Mouse (Mus musculus) thymus, adult 2 months (tissue): ENCODE measurements around the gene Mosmo. TPM values are rescaled to one million over a fixed set of nuclear protein-coding genes. Genes with fewer than 3 reads are reported as not detected.

Experiments
- DNase-seq: peaks from one replicate; pipeline ENCODE4 v3.0.0; 2021
- H3K27ac ChIP-seq: fragments of 200-500 bp; 2 replicates; pipeline ENCODE4 v1.5.1; 2012; ENCODE audit warnings: low read length, control low read depth; ENCODE audit not compliant: control insufficient read depth, insufficient read depth
- H3K27me3 ChIP-seq: fragments of 200-500 bp; 2 replicates; pipeline ENCODE4 v1.6.1; 2012; ENCODE audit warnings: mild to moderate bottlenecking, low read length, moderate library complexity, mixed read lengths; ENCODE audit not compliant: control insufficient read depth, insufficient read depth
- H3K36me3 ChIP-seq: fragments of 200-500 bp; 2 replicates; pipeline ENCODE4 v1.6.1; 2012; ENCODE audit warnings: mild to moderate bottlenecking, low read length, moderate library complexity; ENCODE audit not compliant: control insufficient read depth, insufficient read depth
- H3K4me1 ChIP-seq: fragments of 200-500 bp; replicated peaks from 2 replicates; pipeline ENCODE4 v1.6.1; 2012; ENCODE audit warnings: low read length; ENCODE audit not compliant: control insufficient read depth, insufficient read depth
- H3K4me3 ChIP-seq: fragments of 200-500 bp; 2 replicates; pipeline ENCODE4 v1.5.1; 2012; ENCODE audit warnings: mild to moderate bottlenecking, low read length, control low read depth, moderate library complexity; ENCODE audit not compliant: control insufficient read depth, insufficient read depth
- CTCF ChIP-seq: fragments of 200-500 bp; IDR thresholded peaks from 2 replicates; pipeline ENCODE4 v1.5.1; 2012; ENCODE audit warnings: mild to moderate bottlenecking, control low read depth, low read length, moderate library complexity, borderline replicate concordance; ENCODE audit not compliant: control insufficient read depth, poor library complexity, insufficient read depth; ENCODE audit errors: extremely low read depth
- POLR2A ChIP-seq: fragments of 200-500 bp; IDR thresholded peaks from 2 replicates; pipeline ENCODE4 v1.6.1; 2012; ENCODE audit warnings: mild to moderate bottlenecking, low read length, control low read depth, moderate library complexity; ENCODE audit not compliant: control insufficient read depth, poor library complexity, insufficient read depth; ENCODE audit errors: extremely low read depth
- WGBS: fragments of 180-500 bp; shearing (Covaris S2); methylation state at CpG from one replicate; pipeline ENCODE4 v1.1.7; 2018; 5-methylcytosine and 5-hydroxymethylcytosine counted together
- polyA plus RNA-seq: library from polyadenylated mRNA; depleted of rRNA; stranded (reverse); fragments of >200 nt; gene quantifications from 2 replicates; pipeline ENCODE4 v1.2.3, GENCODE M21; 2012

The Mosmo gene
- polyA plus RNA-seq, 1 experiment = 29.8 TPM

DNA sequence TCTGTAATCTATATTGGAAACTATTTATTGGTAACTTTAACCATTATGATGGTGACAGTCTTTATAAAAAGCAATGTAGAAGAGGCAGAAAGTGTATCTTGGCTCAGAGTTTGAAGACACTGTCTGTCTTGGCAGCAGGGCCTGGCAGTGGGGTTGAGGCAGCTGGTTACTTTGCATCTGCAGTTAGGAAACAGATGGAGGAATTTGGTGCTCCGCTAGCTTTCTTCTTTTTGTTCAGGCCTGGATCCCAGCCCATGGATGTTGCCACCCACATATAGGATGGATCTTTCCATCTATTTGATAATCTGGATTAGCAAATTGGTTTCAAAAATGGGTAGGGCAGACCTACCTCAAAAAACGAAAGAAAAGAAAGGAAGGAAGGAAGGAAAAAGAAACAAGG lies 29.6 kb upstream of the Mosmo start:
- H3K4me1 ChIP-seq = no peaks in the 10 kb centered on the region
- DNase-seq = no peak
- no peak for TF ChIP-seq CTCF
- no peak overlapping the region for H3K4me3 ChIP-seq
- peaks cover 86% of the 10 kb centered on the region for H3K36me3 ChIP-seq
- H3K27ac ChIP-seq = no peak overlapping the region
- WGBS = 88% methylated on average over 2 of the region's 2 CpGs
- H3K27me3 ChIP-seq = no peaks in the 10 kb centered on the region

- TF ChIP-seq CTCF (no peak), POLR2A (no peak)
- Histone ChIP-seq H3K4me3 (no peak overlapping the region), H3K36me3 (peaks cover 34% of the 10 kb centered on the region), H3K4me1 (no peaks in the 10 kb centered on the region), H3K27me3 (no peaks in the 10 kb centered on the region), H3K27ac (no peak overlapping the region)
- DNase-seq = no peak
- 66% methylated on average over 4 of the region's 4 CpGs for WGBS
These were observed 15.3 kb upstream of the Mosmo start for GRCm38 (mm10) chr7:120662079-120662478.

DNA sequence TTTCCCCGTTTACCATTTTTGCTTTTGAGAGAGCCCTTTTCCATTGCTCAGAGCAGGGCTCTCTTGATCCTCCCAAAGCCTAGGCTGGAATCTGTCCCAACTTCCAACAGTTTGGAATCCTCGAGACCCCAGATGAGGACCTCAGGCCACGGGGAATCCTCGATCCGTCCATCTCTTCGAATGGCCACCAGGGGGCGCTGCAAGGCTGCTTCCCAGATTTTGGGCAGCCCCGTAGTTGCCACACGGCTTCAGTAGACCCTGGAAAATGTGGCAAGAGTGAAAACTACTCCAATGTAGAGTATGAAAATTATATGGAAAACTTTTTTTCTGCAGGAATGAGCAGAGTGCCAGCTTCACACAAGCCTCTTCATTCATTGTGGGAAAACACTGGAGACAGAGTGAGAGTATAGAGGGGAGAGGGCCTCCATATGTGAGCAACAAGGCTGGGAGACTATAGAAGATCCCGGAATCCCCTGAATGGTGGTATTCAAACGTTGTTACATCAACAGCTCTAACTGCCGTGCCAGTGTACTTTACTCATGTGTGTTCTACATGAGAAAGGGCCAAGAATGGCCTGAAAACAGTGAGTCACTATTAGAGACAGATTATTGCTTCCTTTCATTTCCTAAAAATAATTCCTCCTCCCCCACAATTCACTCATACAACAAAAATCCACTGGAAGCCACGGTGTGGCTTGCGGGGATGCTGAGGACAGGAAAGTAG lies 7.1 kb upstream of the Mosmo start, which contains the start of gene Pdzd9:
Pdzd9 (minus strand) TSS at position 191 of the 723 bp plus-strand sequence.
- TF ChIP-seq POLR2A (no peak), CTCF (peak; percentile 93)
- WGBS = 25% methylated on average over 14 of the region's 14 CpGs
- Histone ChIP-seq H3K4me3 (no peak within 1 kb of the TSS), H3K27me3 (no peaks in the 10 kb centered on the region), H3K27ac (no peak within 1 kb of the TSS), H3K36me3 (no peaks in the 10 kb centered on the region), H3K4me1 (no peaks in the 10 kb centered on the region)
- DNase-seq = peak; percentile 71

DNA sequence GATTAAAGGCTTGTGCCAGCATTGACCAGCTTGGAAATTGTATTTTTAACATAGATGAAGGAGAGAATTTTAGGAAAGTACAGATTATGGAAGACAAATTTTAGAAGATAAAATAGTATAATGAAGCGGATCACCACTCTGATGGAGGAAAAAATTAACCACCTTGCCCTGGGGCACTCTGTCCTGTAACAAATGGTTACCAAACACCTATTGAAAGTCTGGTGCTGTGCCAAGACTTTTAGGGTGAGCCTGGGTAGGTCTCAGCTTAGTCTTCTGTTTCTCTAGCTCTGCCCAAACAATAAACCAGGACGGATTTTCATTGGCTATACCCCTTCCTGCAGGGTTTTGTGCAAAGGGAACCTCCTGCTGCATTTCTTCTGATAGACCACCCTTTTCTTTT lies 6.1 kb upstream of the Mosmo start:
- WGBS = 88% methylated on average over 2 of the region's 2 CpGs

DNA sequence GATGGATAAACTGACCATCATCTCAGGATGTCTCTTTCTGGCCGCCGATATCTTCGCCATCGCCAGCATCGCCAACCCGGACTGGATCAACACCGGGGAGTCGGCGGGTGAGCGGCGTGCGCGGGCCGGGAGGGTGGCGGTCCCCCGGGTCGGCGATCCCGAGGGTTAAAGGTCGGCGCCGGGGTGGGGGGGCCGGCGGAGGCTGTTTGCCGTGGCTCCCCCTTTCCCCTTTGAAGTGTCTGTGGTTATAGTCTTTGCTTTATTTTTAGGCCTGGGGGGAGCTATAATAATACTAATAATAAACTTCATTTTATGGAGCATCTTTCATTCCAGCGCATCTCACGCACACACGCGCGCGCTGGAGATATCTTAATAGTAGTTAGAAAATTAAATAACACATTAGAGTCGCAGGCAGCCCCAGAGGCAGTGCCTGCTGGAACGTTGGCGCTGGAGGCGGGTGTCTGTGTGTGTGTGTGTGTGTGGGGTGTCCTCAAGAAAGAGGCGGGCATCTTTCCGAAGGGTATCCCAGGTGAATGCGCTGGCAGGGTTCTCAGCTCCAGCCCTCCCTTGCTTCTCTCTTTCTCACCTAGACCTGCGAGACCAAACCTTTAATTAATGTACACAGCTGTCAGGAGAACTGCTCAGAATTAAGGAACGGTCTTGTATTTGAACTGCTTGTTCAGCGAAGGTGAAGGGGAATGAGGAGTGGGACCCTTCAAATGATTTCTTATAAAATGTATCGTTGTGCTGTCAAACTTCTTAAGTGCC lies 530 bp downstream of the Mosmo start:
- WGBS = 2% methylated on average over 42 of the region's 42 CpGs
- TF ChIP-seq CTCF = no peak
- no peak for TF ChIP-seq POLR2A
- DNase-seq = peak; percentile 52
- peaks cover 11% of the 10 kb centered on the region for H3K4me1 ChIP-seq
- no peaks in the 10 kb centered on the region for H3K36me3 ChIP-seq
- H3K27ac ChIP-seq = no peak overlapping the region
- H3K27me3 ChIP-seq = no peaks in the 10 kb centered on the region
- H3K4me3 ChIP-seq = peak overlapping the region; percentile 78

More for the DNA sequence above, 6.1 kb upstream of the Mosmo start:
- no peaks in the 10 kb centered on the region for H3K36me3 ChIP-seq
- H3K27me3 ChIP-seq = no peaks in the 10 kb centered on the region
- DNase-seq = no peak
- H3K4me1 ChIP-seq = no peaks in the 10 kb centered on the region
- no peak overlapping the region for H3K4me3 ChIP-seq
- H3K27ac ChIP-seq = no peak overlapping the region
- TF ChIP-seq POLR2A (no peak), CTCF (no peak)

- DNase-seq = no peak
- Histone ChIP-seq H3K4me1 (peaks cover 11% of the 10 kb centered on the region), H3K27me3 (no peaks in the 10 kb centered on the region), H3K4me3 (no peak overlapping the region), H3K27ac (no peak overlapping the region), H3K36me3 (no peaks in the 10 kb centered on the region)
- no peak for TF ChIP-seq CTCF
- WGBS = 4% methylated on average over 8 of the region's 8 CpGs
These were observed 1.6 kb downstream of the Mosmo start for GRCm38 (mm10) chr7:120679023-120679422.

DNA sequence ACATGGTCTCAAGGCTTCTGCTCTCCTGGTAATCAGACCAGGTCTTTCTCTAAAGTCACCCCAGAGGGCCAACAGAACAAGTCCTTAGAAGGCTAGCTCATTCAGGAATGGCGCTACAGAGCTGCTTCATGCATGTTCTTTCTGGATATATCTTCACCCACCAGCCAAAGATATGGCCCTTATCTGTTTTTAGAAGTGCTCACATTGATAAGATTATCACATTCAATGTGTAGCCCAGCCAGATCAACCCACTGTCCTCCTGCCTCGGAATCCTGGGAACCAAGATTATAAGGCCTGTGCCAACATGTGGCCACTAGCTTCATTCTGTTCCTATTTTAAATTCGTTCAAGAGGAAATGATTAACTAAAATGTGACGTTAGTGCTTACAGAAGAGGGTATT lies 4.6 kb downstream of the Mosmo start:
- Histone ChIP-seq H3K27me3 (no peaks in the 10 kb centered on the region), H3K27ac (no peak overlapping the region), H3K36me3 (no peaks in the 10 kb centered on the region), H3K4me3 (no peak overlapping the region), H3K4me1 (peaks cover 11% of the 10 kb centered on the region)
- TF ChIP-seq CTCF = no peak
- no peak for TF ChIP-seq POLR2A
- WGBS = 86% methylated on average over 4 of the region's 4 CpGs
- DNase-seq = no peak
